Mouse (Mus musculus): ENCODE measurements around the gene Cd207. TPM values are rescaled to one million over a fixed set of nuclear protein-coding genes. Genes with fewer than 3 reads are reported as not detected.
"Not testable (repeated sequence)": the region's sequence is repeated elsewhere in the genome, so short reads cannot be mapped to it uniquely, and the experiment has no call there.

The Cd207 gene
- polyA plus RNA-seq, 1 experiment, result not detected

- no peaks in the 10 kb centered on the region for H3K4me1 ChIP-seq (ENCODE audit: control insufficient read depth, insufficient read depth, insufficient read length, low read length)
- H3K27ac ChIP-seq (replicated peaks; ENCODE audit: low read depth, low read length), result no peak overlapping the region
- no peak overlapping the region for H3K4me3 ChIP-seq (ENCODE audit: insufficient read depth, low read depth, low read length)
These were observed 16.8 kb downstream of the Cd207 start for GRCm38 (mm10) chr6:83660821-83661220.

- H3K4me3 ChIP-seq (ENCODE audit: insufficient read depth, low read depth, low read length), result no peak within 1 kb of the TSS
- H3K27ac ChIP-seq (replicated peaks; ENCODE audit: low read depth, low read length), result no peak within 1 kb of the TSS
- no peaks in the 10 kb centered on the region for H3K4me1 ChIP-seq (ENCODE audit: control insufficient read depth, insufficient read depth, insufficient read length, low read length)
These were observed 21.6 kb downstream of the Cd207 start, which contains the start of gene Clec4f for GRCm38 (mm10) chr6:83656087-83656486. Clec4f (minus strand) TSS chr6:83656187.

GRCm38 (mm10) chr6:83646715-83647114, 30.9 kb downstream of the Cd207 start:
- Histone ChIP-seq H3K4me3 (ENCODE audit: insufficient read depth, low read depth, low read length) (no peak overlapping the region), H3K27ac (replicated peaks; ENCODE audit: low read depth, low read length) (no peak overlapping the region), H3K4me1 (ENCODE audit: control insufficient read depth, insufficient read depth, insufficient read length, low read length) (no peaks in the 10 kb centered on the region)

GRCm38 (mm10) chr6:83635329-83635728, 42.3 kb downstream of the Cd207 start:
- Histone ChIP-seq H3K27ac (replicated peaks; ENCODE audit: low read depth, low read length) (no peak overlapping the region), H3K4me1 (ENCODE audit: control insufficient read depth, insufficient read depth, insufficient read length, low read length) (no peaks in the 10 kb centered on the region), H3K4me3 (ENCODE audit: insufficient read depth, low read depth, low read length) (no peak overlapping the region)

GRCm38 (mm10) chr6:83634631-83635030, 43.0 kb downstream of the Cd207 start:
- H3K27ac ChIP-seq (replicated peaks; ENCODE audit: low read depth, low read length); H3K4me1 ChIP-seq (ENCODE audit: control insufficient read depth, insufficient read depth, insufficient read length, low read length); H3K4me3 ChIP-seq (ENCODE audit: insufficient read depth, low read depth, low read length): not testable (repeated sequence)

- not testable (repeated sequence) for H3K4me1 ChIP-seq (ENCODE audit: control insufficient read depth, insufficient read depth, insufficient read length, low read length); H3K4me3 ChIP-seq (ENCODE audit: insufficient read depth, low read depth, low read length); H3K27ac ChIP-seq (replicated peaks; ENCODE audit: low read depth, low read length)
These were observed 43.6 kb downstream of the Cd207 start for GRCm38 (mm10) chr6:83634106-83634505.

- Histone ChIP-seq H3K4me1 (ENCODE audit: control insufficient read depth, insufficient read depth, insufficient read length, low read length) (no peaks in the 10 kb centered on the region), H3K4me3 (ENCODE audit: insufficient read depth, low read depth, low read length) (no peak overlapping the region), H3K27ac (replicated peaks; ENCODE audit: low read depth, low read length) (no peak overlapping the region)
These were observed 45.8 kb downstream of the Cd207 start for GRCm38 (mm10) chr6:83631815-83632214.

- H3K4me1 ChIP-seq (ENCODE audit: control insufficient read depth, insufficient read depth, insufficient read length, low read length), result no peaks in the 10 kb centered on the region
- no peak overlapping the region for H3K4me3 ChIP-seq (ENCODE audit: insufficient read depth, low read depth, low read length)
- no peak overlapping the region for H3K27ac ChIP-seq (replicated peaks; ENCODE audit: low read depth, low read length)
These were observed 50.9 kb downstream of the Cd207 start for GRCm38 (mm10) chr6:83626781-83627180.

Other genes with a start within 250 kb of the Cd207 start
- gene Tet3, start 218.8 kb downstream of the Cd207 start, polyA plus RNA-seq (2012; ENCODE audit: insufficient read depth, insufficient read length, missing spikeins), result 5.0 and 7.0 TPM in 2 replicates
- gene Dguok, start 170.9 kb downstream of the Cd207 start, polyA plus RNA-seq (2012; ENCODE audit: insufficient read depth, insufficient read length, missing spikeins), result 33.1 and 34.8 TPM in 2 replicates
- 1.3 and 1.9 TPM in 2 replicates for gene Actg2, start 141.6 kb downstream of the Cd207 start, polyA plus RNA-seq (2012; ENCODE audit: insufficient read depth, insufficient read length, missing spikeins)
- 15.4 and 16.4 TPM in 2 replicates for gene Stambp, start 105.1 kb downstream of the Cd207 start, polyA plus RNA-seq (2012; ENCODE audit: insufficient read depth, insufficient read length, missing spikeins)
- not detected in 2 replicates for gene Clec4f, start 21.7 kb downstream of the Cd207 start, polyA plus RNA-seq (2012; ENCODE audit: insufficient read depth, insufficient read length, missing spikeins)
- not detected in 2 replicates for gene Vax2, start 33.4 kb upstream of the Cd207 start, polyA plus RNA-seq (2012; ENCODE audit: insufficient read depth, insufficient read length, missing spikeins)
- gene Atp6v1b1, start 65.1 kb upstream of the Cd207 start, polyA plus RNA-seq (2012; ENCODE audit: insufficient read depth, insufficient read length, missing spikeins), result not detected in 2 replicates
- not detected in 2 replicates for gene Ankrd53, start 84.8 kb upstream of the Cd207 start, polyA plus RNA-seq (2012; ENCODE audit: insufficient read depth, insufficient read length, missing spikeins)
- 41.1 and 53.2 TPM in 2 replicates for gene Tex261, start 98.0 kb upstream of the Cd207 start, polyA plus RNA-seq (2012; ENCODE audit: insufficient read depth, insufficient read length, missing spikeins)
- 15.3 and 26.6 TPM in 2 replicates for gene Nagk, start 117.1 kb upstream of the Cd207 start, polyA plus RNA-seq (2012; ENCODE audit: insufficient read depth, insufficient read length, missing spikeins)
- gene Paip2b, start 153.9 kb upstream of the Cd207 start, polyA plus RNA-seq (2012; ENCODE audit: insufficient read depth, insufficient read length, missing spikeins), result 15.6 and 17.2 TPM in 2 replicates
- 28.2 and 48.0 TPM in 2 replicates for gene Zfp638, start 189.3 kb upstream of the Cd207 start, polyA plus RNA-seq (2012; ENCODE audit: insufficient read depth, insufficient read length, missing spikeins)